Mouse (Mus musculus): Measurements from ENCODE around the gene Rhof.

GRCm38 (mm10) chr5:123156763-123157162 lies 24.3 kb upstream of the Rhof start:
- TF ChIP-seq CTCF (IDR thresholded peaks at IDR 0.05; ENCODE audit: low read depth) (peak; percentile 35), EP300 (IDR thresholded peaks at IDR 0.05; ENCODE audit: low read depth) (no peak)
